Comparison of ENCODE assay signal across 9 mouse cellular contexts in genomic region chr3:22306624-22307023, GRCm38 (mm10).
A peak's percentile ranks its signal among the peaks of the same experiment; 100 is the strongest.
DNase-seq lines count a peak whose midpoint lies in the region; ATAC-seq and TF ChIP-seq lines count a peak whose summit lies in the region.
"Had no signal": no experiment of that assay in that cellular context is flagged by ENCODE, and none has a peak within 500 bp of the region (broad histone marks: within the 10 kb centered on the region; RNA-seq: fewer than 3 reads in every experiment).

No protein-coding gene starts in this region.

- ATAC-seq in kidney, postnatal 0 days (replicated peaks; ENCODE audit: low FRiP score, low read depth), result no peak
- no peak for ATAC-seq in neural tube, embryonic 15.5 days (ENCODE audit: low FRiP score)

- H3K9me3 ChIP-seq in MEL (replicated peaks; ENCODE audit: insufficient read depth, low read length), result no peaks in the 10 kb centered on the region
- H3K9me3 ChIP-seq in kidney, postnatal 0 days (replicated peaks; ENCODE audit: low read length), result no peaks in the 10 kb centered on the region
- H3K9me3 ChIP-seq in neural tube, embryonic 15.5 days (replicated peaks), result no peaks in the 10 kb centered on the region
- H3K9me3 ChIP-seq: stomach, embryonic 15.5 days had no signal

- H3K4me3 ChIP-seq in MEL (ENCODE audit: control insufficient read depth in 1 of 2, insufficient read depth in 1 of 2, low read depth in 2 of 2, low read length in 2 of 2), result no peak overlapping the region
- no peak overlapping the region for H3K4me3 ChIP-seq in kidney, postnatal 0 days (replicated peaks; ENCODE audit: low read depth, low read length)
- H3K4me3 ChIP-seq in neural tube, embryonic 15.5 days (replicated peaks), result no peak overlapping the region
- H3K4me3 ChIP-seq: stomach, embryonic 15.5 days had no signal

- intact Hi-C loops in heart, postnatal 14 days (cut with DNase I), result no loop called here

- TF ChIP-seq CTCF in MEL (IDR thresholded peaks at IDR 0.05 in 2 of 3, conservative IDR thresholded peaks at IDR 0.05 in 1 of 3; ENCODE audit: control insufficient read depth in 1 of 3, insufficient read depth in 1 of 3, low read depth in 2 of 3, low read length in 3 of 3, poor library complexity in 1 of 3, severe bottlenecking in 1 of 3), result peak; percentile 32 to 65 (median 56); a peak in 5 of 6 replicates
- TF ChIP-seq CTCF in kidney, postnatal 0 days (IDR thresholded peaks at IDR 0.05; ENCODE audit: low read depth), result peak; percentile 48; the same call in 1 of the 2 replicates

- TF ChIP-seq POLR2A in MEL (IDR thresholded peaks at IDR 0.05; ENCODE audit: control insufficient read depth in 1 of 2, insufficient read depth in 1 of 2, low read depth in 1 of 2, low read length in 2 of 2, poor library complexity in 1 of 2), result no peak

- no peak overlapping the region for H3K9ac ChIP-seq in MEL (ENCODE audit: control insufficient read depth, low read depth, low read length, poor library complexity, severe bottlenecking)
- H3K9ac ChIP-seq in kidney, postnatal 0 days (ENCODE audit: low read depth, low read length), result no peak overlapping the region
- H3K9ac ChIP-seq in neural tube, embryonic 15.5 days (replicated peaks), result no peak overlapping the region
- H3K9ac ChIP-seq: stomach, embryonic 15.5 days had no signal

- no peaks in the 10 kb centered on the region for H3K79me2 ChIP-seq in MEL (ENCODE audit: control insufficient read depth, insufficient read depth, low read length, poor library complexity)

- H3K27ac ChIP-seq in MEL (ENCODE audit: control insufficient read depth, low read depth, low read length), result no peak overlapping the region
- no peak overlapping the region for H3K27ac ChIP-seq in kidney, postnatal 0 days
- H3K27ac ChIP-seq in neural tube, embryonic 15.5 days (replicated peaks), result no peak overlapping the region
- H3K27ac ChIP-seq: stomach, embryonic 15.5 days had no signal

- TF ChIP-seq EP300 in MEL (IDR thresholded peaks at IDR 0.05; ENCODE audit: low read depth in 1 of 2, low read length in 2 of 2), result no peak

- DNase-seq in heart, postnatal 4 days, result peak; percentile 9
- no peak for DNase-seq in heart, postnatal 14 days
- DNase-seq in 416B (ENCODE audit: low read depth), result peak; percentile 57
- peak; percentile 60 for DNase-seq in MEL (ENCODE audit: low read depth, low spot score)
- DNase-seq in kidney, postnatal 0 days (ENCODE audit: low spot score), result peak; percentile 23
- no peak for DNase-seq in right cerebral cortex, postnatal 14 days
- DNase-seq in urinary bladder, adult 2 months (ENCODE audit: low spot score), result no peak

- no peak overlapping the region for H3K4me2 ChIP-seq in kidney, postnatal 0 days (ENCODE audit: low read length)
- no peak overlapping the region for H3K4me2 ChIP-seq in neural tube, embryonic 15.5 days
- H3K4me2 ChIP-seq: stomach, embryonic 15.5 days had no signal

- no peaks in the 10 kb centered on the region for H3K36me3 ChIP-seq in MEL (ENCODE audit: control insufficient read depth in 1 of 2, insufficient read depth in 2 of 2, low read length in 2 of 2)
- H3K36me3 ChIP-seq in kidney, postnatal 0 days (ENCODE audit: insufficient read depth, low read length), result no peaks in the 10 kb centered on the region
- H3K36me3 ChIP-seq in neural tube, embryonic 15.5 days, result no peaks in the 10 kb centered on the region
- H3K36me3 ChIP-seq: stomach, embryonic 15.5 days had no signal

- no peaks in the 10 kb centered on the region for H3K4me1 ChIP-seq in MEL (ENCODE audit: control insufficient read depth in 1 of 2, insufficient read depth in 2 of 2, low read length in 2 of 2)
- H3K4me1 ChIP-seq in kidney, postnatal 0 days (replicated peaks; ENCODE audit: insufficient read depth, low read length), result no peaks in the 10 kb centered on the region
- H3K4me1 ChIP-seq in neural tube, embryonic 15.5 days, result 0 out of 2 replicates have a peak, but pooled peaks cover 5% of the 10 kb centered on the region
- H3K4me1 ChIP-seq: stomach, embryonic 15.5 days had no signal

- 74% methylated on average over 4 of the region's 4 CpGs for whole genome bisulfite sequencing in kidney, postnatal 0 days
- WGBS in neural tube, embryonic 15.5 days, result 79% methylated on average over 4 of the region's 4 CpGs

- peak; percentile 63 for TF ChIP-seq RAD21 in MEL (IDR thresholded peaks at IDR 0.05; ENCODE audit: low read depth, low read length)

- H3K27me3 ChIP-seq in MEL (ENCODE audit: control insufficient read depth in 1 of 2, insufficient read depth in 2 of 2, low read length in 2 of 2), result no peaks in the 10 kb centered on the region
- no peaks in the 10 kb centered on the region for H3K27me3 ChIP-seq in kidney, postnatal 0 days (ENCODE audit: insufficient read depth, low read length)
- H3K27me3 ChIP-seq in neural tube, embryonic 15.5 days (replicated peaks), result no peaks in the 10 kb centered on the region
- H3K27me3 ChIP-seq: stomach, embryonic 15.5 days had no signal

TF ChIP-seq in MEL, 35 proteins besides CTCF, POLR2A, EP300 and RAD21:
- no peak for TF ChIP-seq ZMIZ1 (IDR thresholded peaks at IDR 0.05; ENCODE audit: low read depth, low read length)
- TF ChIP-seq GATA1 (IDR thresholded peaks at IDR 0.05; ENCODE audit: low read depth, low read length), result no peak
- no peak for TF ChIP-seq POLR2AphosphoS2 (IDR thresholded peaks at IDR 0.05; ENCODE audit: low read length)
- no peak for TF ChIP-seq TBP (IDR thresholded peaks at IDR 0.05; ENCODE audit: low read depth, low read length)
- TF ChIP-seq POLR2AphosphoS5 (IDR thresholded peaks at IDR 0.05; ENCODE audit: borderline replicate concordance, low read depth, low read length), result no peak
- no peak for TF ChIP-seq GABPA (IDR thresholded peaks at IDR 0.05; ENCODE audit: low read depth, low read length)
- peak; percentile 62 for TF ChIP-seq ZC3H11A (IDR thresholded peaks at IDR 0.05; ENCODE audit: low read depth, low read length)
- TF ChIP-seq SMC3 (IDR thresholded peaks at IDR 0.05; ENCODE audit: low read depth, low read length), result peak; percentile 72
- no peak for TF ChIP-seq ELF1 (IDR thresholded peaks at IDR 0.05; ENCODE audit: low read depth, low read length)
- TF ChIP-seq USF2 (IDR thresholded peaks at IDR 0.05; ENCODE audit: borderline replicate concordance in 1 of 2, insufficient read depth in 1 of 2, low read depth in 1 of 2, low read length in 2 of 2), result no peak
- TF ChIP-seq NRF1 (IDR thresholded peaks at IDR 0.05; ENCODE audit: insufficient read depth, low read depth, low read length, poor library complexity, severe bottlenecking), result no peak
- no peak for TF ChIP-seq CHD1 (IDR thresholded peaks at IDR 0.05; ENCODE audit: low read depth, low read length)
TF ChIP-seq in MEL: peak in this region for 2.

Comparison
In these comparisons a context has a peak if more than half of its experiments do, and no peak if none do; other contexts are left out.
1. DNase-seq: peak in heart, postnatal 4 days (single experiment), 416B (single experiment), MEL (single experiment) and kidney, postnatal 0 days (single experiment); none in heart, postnatal 14 days (0 of 2), right cerebral cortex, postnatal 14 days (single experiment) and urinary bladder, adult 2 months (single experiment).